Mouse (Mus musculus): ENCODE measurements around the gene Syn3.

DNA sequence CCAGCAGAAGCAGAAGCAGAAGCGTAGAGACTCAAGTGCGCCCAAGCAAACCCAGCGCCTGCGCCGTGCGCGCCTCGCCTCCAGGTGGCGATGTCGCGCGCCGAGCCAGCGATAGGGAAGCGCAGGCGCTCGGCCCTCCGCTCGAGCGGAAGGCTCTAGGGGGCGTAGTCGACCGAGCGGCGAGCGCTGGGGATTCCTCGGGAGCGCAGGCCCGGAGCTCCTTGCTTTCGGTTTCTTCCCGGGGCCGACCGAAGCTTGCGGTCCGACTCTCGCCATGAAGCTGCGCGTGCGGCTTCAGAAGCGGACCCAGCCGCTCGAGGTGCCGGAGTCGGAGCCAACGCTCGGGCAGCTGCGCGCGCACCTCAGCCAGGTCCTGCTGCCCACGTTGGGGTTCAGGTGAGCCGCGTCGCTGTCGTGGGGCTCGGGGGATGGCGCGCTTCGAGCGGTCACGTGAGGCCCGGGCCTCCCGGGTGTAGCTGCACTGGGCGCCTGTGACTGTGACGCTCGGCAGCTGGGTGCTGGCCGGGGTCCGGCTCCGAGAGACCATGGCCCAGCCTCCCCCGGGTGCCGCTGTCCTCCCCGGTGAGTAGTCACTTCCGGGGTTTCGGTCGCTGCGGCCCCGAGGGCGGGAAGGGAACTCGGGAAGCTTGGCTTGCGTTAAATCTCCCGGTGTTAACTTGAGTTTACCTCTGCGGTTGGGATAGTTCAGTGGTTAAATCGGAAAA lies 476.8 kb downstream of the Syn3 start, which contains the start of gene Fbxo7:
- TF ChIP-seq CTCF (IDR thresholded peaks at IDR 0.05; ENCODE audit: low read depth) = peak; percentile 99
- no peak for TF ChIP-seq EP300 (optimal IDR thresholded peaks at IDR 0.05)
